In the genomic region with DNA sequence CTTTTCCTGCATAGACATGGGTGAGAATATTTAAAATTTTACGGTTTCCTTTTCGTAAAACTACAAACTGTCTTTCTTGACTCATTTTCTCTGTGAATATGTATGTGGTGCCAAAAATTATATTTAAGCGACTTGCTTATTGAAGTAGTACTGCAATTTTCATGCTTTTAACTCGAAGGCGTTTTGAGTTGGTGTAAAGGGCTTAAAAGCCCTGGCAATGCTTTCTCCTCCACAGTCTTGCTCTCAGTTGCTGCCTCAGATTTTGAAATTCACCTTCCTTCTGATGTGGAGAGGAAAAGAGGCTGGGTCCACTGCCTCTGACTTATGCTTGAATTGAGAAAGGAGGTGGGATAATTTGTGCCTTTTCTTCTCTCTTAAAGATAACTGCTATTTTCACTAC, we compare ENCODE assay signal across 14 mouse cellular contexts.
A peak's percentile ranks its signal among the peaks of the same experiment; 100 is the strongest.
DNase-seq lines count a peak whose midpoint lies in the region; TF ChIP-seq lines count a peak whose summit lies in the region.
"Had no signal": no experiment of that assay in that cellular context is flagged by ENCODE, and none has a peak within 500 bp of the region (broad histone marks: within the 10 kb centered on the region; RNA-seq: fewer than 3 reads in every experiment).

No protein-coding gene starts in this region.

- no peak for TF ChIP-seq CTCF in brain, embryonic 14.5 days (IDR thresholded peaks at IDR 0.05; ENCODE audit: borderline replicate concordance, extremely low read depth, insufficient read depth, insufficient read length)

- DNase-seq in frontal cortex, adult 2 months (ENCODE audit: extremely low spot score in 1 of 2, low spot score in 1 of 2): peak; percentile 15 to 45
- no peak for DNase-seq in frontal cortex, postnatal 14 days (ENCODE audit: low spot score in 2 of 2)
- DNase-seq in left cerebral cortex, postnatal 25 days (ENCODE audit: low spot score in 2 of 2): peak; percentile 4 to 68
- DNase-seq in left cerebral cortex, adult 8-10 months (ENCODE audit: low spot score in 2 of 2): no peak
- peak; percentile 73 for DNase-seq in brain, adult 2 months (ENCODE audit: low read depth, low spot score)
- peak; percentile 47 for DNase-seq in brain, embryonic 14.5 days (ENCODE audit: low read depth)
- no peak for DNase-seq in gastrocnemius, postnatal 36 days
- DNase-seq: adrenal gland, adult 2 months; cerebellum, adult 2 months; cerebellum, postnatal 25 days; kidney, adult 18-20 months; layer of hippocampus, adult 9-11 months; thymus, adult 2 months; thymus, postnatal 4 days had no signal

- intact Hi-C loops in left cerebral cortex, postnatal 25 days (cut with DNase I): loop anchor here (5.0 to 10.0 kb wide), 4 partner anchors 57 to 775 kb away; no protein-coding TSS in a partner anchor
- intact Hi-C loops in gastrocnemius, postnatal 36 days (cut with DNase I): no loop called here

- no peak for TF ChIP-seq POLR2A in brain, embryonic 14.5 days (IDR thresholded peaks at IDR 0.05; ENCODE audit: borderline replicate concordance, extremely low read depth, insufficient read depth, insufficient read length, poor library complexity, severe bottlenecking)

Comparison
In these comparisons a context has a peak if more than half of its experiments do, and no peak if none do; other contexts are left out.
1. DNase-seq: peak in frontal cortex, adult 2 months (2 of 2), left cerebral cortex, postnatal 25 days (2 of 2), brain, adult 2 months (single experiment) and brain, embryonic 14.5 days (single experiment); none in frontal cortex, postnatal 14 days (0 of 2), left cerebral cortex, adult 8-10 months (0 of 2) and gastrocnemius, postnatal 36 days (0 of 2).